Mouse (Mus musculus): ENCODE data around the gene Clec18a. TPM values are rescaled to one million over a fixed set of nuclear protein-coding genes. Genes with fewer than 3 reads are reported as not detected.

Clec18a gene
- polyA plus RNA-seq, 1 experiment from 2014 or later: 0.70 TPM

- Histone ChIP-seq H3K4me2 (ENCODE audit: low read depth, low read length) (no peak overlapping the region), H3K9ac (replicated peaks; ENCODE audit: low read depth, low read length) (no peak overlapping the region), H3K4me1 (ENCODE audit: control insufficient read depth, insufficient read depth, low read length) (no peaks in the 10 kb centered on the region), H3K9me3 (ENCODE audit: control insufficient read depth, low read length) (no peaks in the 10 kb centered on the region), H3K27ac (ENCODE audit: low read depth, low read length) (no peak overlapping the region), H3K27me3 (ENCODE audit: control insufficient read depth, insufficient read depth, low read length) (no peaks in the 10 kb centered on the region), H3K4me3 (ENCODE audit: low read depth, low read length) (no peak overlapping the region), H3K36me3 (ENCODE audit: control insufficient read depth, insufficient read depth, low read length) (peaks cover 94% of the 10 kb centered on the region)
- ATAC-seq (ENCODE audit: low read depth): no peak
- WGBS: 93% methylated on average over 2 of the region's 2 CpGs
Observed at GRCm38 (mm10) chr8:111048694-111049093, 43.5 kb downstream of the Clec18a start.

- Histone ChIP-seq H3K9me3 (ENCODE audit: control insufficient read depth, low read length) (no peaks in the 10 kb centered on the region), H3K4me1 (ENCODE audit: control insufficient read depth, insufficient read depth, low read length) (no peaks in the 10 kb centered on the region), H3K36me3 (ENCODE audit: control insufficient read depth, insufficient read depth, low read length) (peaks cover 89% of the 10 kb centered on the region), H3K27ac (ENCODE audit: low read depth, low read length) (no peak overlapping the region), H3K9ac (replicated peaks; ENCODE audit: low read depth, low read length) (no peak overlapping the region), H3K27me3 (ENCODE audit: control insufficient read depth, insufficient read depth, low read length) (no peaks in the 10 kb centered on the region), H3K4me2 (ENCODE audit: low read depth, low read length) (no peak overlapping the region), H3K4me3 (ENCODE audit: low read depth, low read length) (no peak overlapping the region)
- WGBS: 54% methylated on average over 2 of the region's 2 CpGs
- no peak for ATAC-seq (ENCODE audit: low read depth)
Observed at GRCm38 (mm10) chr8:111044003-111044734, 48.1 kb downstream of the Clec18a start.

- no peak overlapping the region for H3K4me3 ChIP-seq (ENCODE audit: low read depth, low read length)
- no peak overlapping the region for H3K9ac ChIP-seq (replicated peaks; ENCODE audit: low read depth, low read length)
- no peak for ATAC-seq (ENCODE audit: low read depth)
- H3K27me3 ChIP-seq (ENCODE audit: control insufficient read depth, insufficient read depth, low read length): no peaks in the 10 kb centered on the region
- H3K4me1 ChIP-seq (ENCODE audit: control insufficient read depth, insufficient read depth, low read length): no peaks in the 10 kb centered on the region
- no peak overlapping the region for H3K27ac ChIP-seq (ENCODE audit: low read depth, low read length)
- WGBS: 97% methylated on average over 19 of the region's 19 CpGs
- H3K36me3 ChIP-seq (ENCODE audit: control insufficient read depth, insufficient read depth, low read length): peaks cover 87% of the 10 kb centered on the region
- no peak overlapping the region for H3K4me2 ChIP-seq (ENCODE audit: low read depth, low read length)
- H3K9me3 ChIP-seq (ENCODE audit: control insufficient read depth, low read length): no peaks in the 10 kb centered on the region
Observed at GRCm38 (mm10) chr8:111042546-111042945, 49.7 kb downstream of the Clec18a start.

- no peak overlapping the region for H3K27ac ChIP-seq (ENCODE audit: low read depth, low read length)
- no peak overlapping the region for H3K4me2 ChIP-seq (ENCODE audit: low read depth, low read length)
- 95% methylated on average over 15 of the region's 15 CpGs for WGBS
- no peak for ATAC-seq (ENCODE audit: low read depth)
- H3K36me3 ChIP-seq (ENCODE audit: control insufficient read depth, insufficient read depth, low read length): peaks cover 40% of the 10 kb centered on the region
- no peaks in the 10 kb centered on the region for H3K27me3 ChIP-seq (ENCODE audit: control insufficient read depth, insufficient read depth, low read length)
- H3K9me3 ChIP-seq (ENCODE audit: control insufficient read depth, low read length): no peaks in the 10 kb centered on the region
- H3K4me1 ChIP-seq (ENCODE audit: control insufficient read depth, insufficient read depth, low read length): peaks cover 14% of the 10 kb centered on the region
- H3K9ac ChIP-seq (replicated peaks; ENCODE audit: low read depth, low read length): no peak overlapping the region
- H3K4me3 ChIP-seq (ENCODE audit: low read depth, low read length): no peak overlapping the region
Observed at GRCm38 (mm10) chr8:111036591-111036990, 55.6 kb downstream of the Clec18a start.

DNA sequence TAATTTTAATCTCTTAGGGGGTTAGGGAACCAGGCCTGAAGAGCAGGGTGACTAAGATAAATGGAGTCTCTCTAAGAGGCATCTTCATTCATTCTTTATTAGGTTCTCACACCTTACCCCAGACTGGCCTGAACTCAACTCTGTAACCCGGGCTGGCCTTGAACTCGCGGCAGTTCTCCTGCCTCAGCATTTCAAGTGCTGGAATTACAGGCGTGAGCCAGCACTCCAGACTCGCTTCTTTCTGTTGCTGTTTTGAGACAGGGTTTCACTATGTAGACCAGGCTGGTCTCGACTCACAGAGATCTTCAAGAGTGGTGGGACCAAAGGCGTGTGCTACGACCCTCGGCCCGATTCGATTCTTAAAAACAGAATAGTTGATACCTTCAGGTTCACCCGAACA lies 58.0 kb downstream of the Clec18a start:
- Histone ChIP-seq H3K9me3 (ENCODE audit: control insufficient read depth, low read length) (no peaks in the 10 kb centered on the region), H3K27ac (ENCODE audit: low read depth, low read length) (peak overlapping the region; percentile 85), H3K4me1 (ENCODE audit: control insufficient read depth, insufficient read depth, low read length) (peaks cover 14% of the 10 kb centered on the region), H3K27me3 (ENCODE audit: control insufficient read depth, insufficient read depth, low read length) (no peaks in the 10 kb centered on the region), H3K36me3 (ENCODE audit: control insufficient read depth, insufficient read depth, low read length) (peaks cover 23% of the 10 kb centered on the region), H3K4me2 (ENCODE audit: low read depth, low read length) (peak overlapping the region; percentile 73), H3K9ac (replicated peaks; ENCODE audit: low read depth, low read length) (peak overlapping the region; percentile 74), H3K4me3 (ENCODE audit: low read depth, low read length) (peak overlapping the region; percentile 73)
- peak; percentile 16; the same call in 1 of the 2 replicates for ATAC-seq (ENCODE audit: low read depth)
- WGBS: 19% methylated on average over 12 of the region's 12 CpGs

GRCm38 (mm10) chr8:111033482-111034215 lies 58.6 kb downstream of the Clec18a start:
- ATAC-seq (ENCODE audit: low read depth): peak; percentile 100
- no peaks in the 10 kb centered on the region for H3K9me3 ChIP-seq (ENCODE audit: control insufficient read depth, low read length)
- WGBS: 7% methylated on average over 37 of the region's 37 CpGs

DNA sequence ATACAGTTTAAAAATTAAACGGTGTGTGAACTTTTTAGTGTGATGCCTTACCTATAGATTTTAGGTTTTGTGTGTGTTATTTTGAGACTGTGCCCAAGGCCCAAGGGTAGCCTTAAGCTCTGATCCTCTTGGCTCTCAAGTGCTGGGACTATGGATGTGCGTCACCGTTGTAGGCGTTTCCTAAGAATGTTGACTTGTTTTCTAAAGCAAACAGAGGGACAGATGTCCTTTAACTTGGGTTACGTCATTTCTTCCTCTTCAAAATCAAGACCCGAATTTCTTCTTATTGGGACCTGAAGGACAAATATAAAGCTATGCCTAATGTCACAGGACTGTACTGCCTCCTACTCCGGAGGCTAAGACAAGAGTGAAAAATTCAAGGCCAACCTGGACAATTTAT lies 59.3 kb downstream of the Clec18a start, which contains the start of gene Aars:
TSS of gene Aars (plus strand) at position 229 of the 400 bp plus-strand sequence.
- Histone ChIP-seq H3K4me2 (ENCODE audit: low read depth, low read length) (peak within 1 kb of the TSS; percentile 73), H3K27ac (ENCODE audit: low read depth, low read length) (peak within 1 kb of the TSS; percentile 85), H3K27me3 (ENCODE audit: control insufficient read depth, insufficient read depth, low read length) (no peaks in the 10 kb centered on the region), H3K36me3 (ENCODE audit: control insufficient read depth, insufficient read depth, low read length) (peaks cover 10% of the 10 kb centered on the region), H3K4me1 (ENCODE audit: control insufficient read depth, insufficient read depth, low read length) (peaks cover 19% of the 10 kb centered on the region), H3K9ac (replicated peaks; ENCODE audit: low read depth, low read length) (peak within 1 kb of the TSS; percentile 74), H3K4me3 (ENCODE audit: low read depth, low read length) (peak within 1 kb of the TSS; percentile 73), H3K9me3 (ENCODE audit: control insufficient read depth, low read length) (no peaks in the 10 kb centered on the region)
- WGBS: 97% methylated on average over 7 of the region's 7 CpGs
- ATAC-seq (ENCODE audit: low read depth): no peak

More at GRCm38 (mm10) chr8:111033482-111034215, 58.6 kb downstream of the Clec18a start:
- Histone ChIP-seq H3K27me3 (ENCODE audit: control insufficient read depth, insufficient read depth, low read length) (no peaks in the 10 kb centered on the region), H3K4me2 (ENCODE audit: low read depth, low read length) (peak overlapping the region; percentile 73), H3K36me3 (ENCODE audit: control insufficient read depth, insufficient read depth, low read length) (peaks cover 18% of the 10 kb centered on the region), H3K9ac (replicated peaks; ENCODE audit: low read depth, low read length) (peak overlapping the region; percentile 74), H3K27ac (ENCODE audit: low read depth, low read length) (peak overlapping the region; percentile 85), H3K4me3 (ENCODE audit: low read depth, low read length) (peak overlapping the region; percentile 73), H3K4me1 (ENCODE audit: control insufficient read depth, insufficient read depth, low read length) (peaks cover 14% of the 10 kb centered on the region)

DNA sequence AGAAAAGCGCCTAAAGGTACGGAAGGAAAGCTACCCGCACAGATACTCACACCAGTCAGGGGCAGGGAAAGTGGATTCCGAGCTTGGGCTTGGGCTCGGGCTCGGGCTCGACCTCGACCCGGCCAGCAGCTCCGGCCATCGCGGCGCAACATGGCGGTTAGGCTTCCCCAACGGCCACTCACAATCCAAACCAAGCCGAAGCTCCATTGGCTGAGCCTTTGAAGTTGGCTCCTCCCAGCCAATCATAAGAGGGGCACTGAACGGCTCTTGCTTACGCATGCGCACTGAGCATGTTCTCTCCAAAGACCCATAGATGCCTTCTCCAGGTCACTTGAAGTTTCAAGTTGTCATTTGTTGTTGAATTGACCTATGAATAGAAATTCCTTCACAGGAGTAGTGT lies 60.7 kb downstream of the Clec18a start, which contains the start of gene Ddx19b:
TSS of gene Ddx19b (minus strand) at position 180 of the 400 bp plus-strand sequence.
- Histone ChIP-seq H3K27ac (ENCODE audit: low read depth, low read length) (no peak within 1 kb of the TSS), H3K9me3 (ENCODE audit: control insufficient read depth, low read length) (no peaks in the 10 kb centered on the region), H3K4me1 (ENCODE audit: control insufficient read depth, insufficient read depth, low read length) (peaks cover 23% of the 10 kb centered on the region), H3K4me3 (ENCODE audit: low read depth, low read length) (no peak within 1 kb of the TSS), H3K9ac (replicated peaks; ENCODE audit: low read depth, low read length) (no peak within 1 kb of the TSS), H3K4me2 (ENCODE audit: low read depth, low read length) (no peak within 1 kb of the TSS), H3K27me3 (ENCODE audit: control insufficient read depth, insufficient read depth, low read length) (no peaks in the 10 kb centered on the region), H3K36me3 (ENCODE audit: control insufficient read depth, insufficient read depth, low read length) (peaks cover 3% of the 10 kb centered on the region; the same call in 1 of the 2 replicates)
- WGBS: 96% methylated on average over 19 of the region's 19 CpGs
- no peak for ATAC-seq (ENCODE audit: low read depth)

GRCm38 (mm10) chr8:111030045-111030444 lies 62.2 kb downstream of the Clec18a start:
- ATAC-seq (ENCODE audit: low read depth): no peak
- Histone ChIP-seq H3K4me2 (ENCODE audit: low read depth, low read length) (no peak overlapping the region), H3K4me3 (ENCODE audit: low read depth, low read length) (no peak overlapping the region), H3K27ac (ENCODE audit: low read depth, low read length) (no peak overlapping the region), H3K9ac (replicated peaks; ENCODE audit: low read depth, low read length) (no peak overlapping the region), H3K36me3 (ENCODE audit: control insufficient read depth, insufficient read depth, low read length) (no peaks in the 10 kb centered on the region), H3K4me1 (ENCODE audit: control insufficient read depth, insufficient read depth, low read length) (peaks cover 17% of the 10 kb centered on the region), H3K9me3 (ENCODE audit: control insufficient read depth, low read length) (no peaks in the 10 kb centered on the region), H3K27me3 (ENCODE audit: control insufficient read depth, insufficient read depth, low read length) (no peaks in the 10 kb centered on the region)
- 79% methylated on average over 6 of the region's 6 CpGs for WGBS

Data from neural tube, embryonic 14.5 days (tissue).